Mouse (Mus musculus) frontal cortex, postnatal 25 days (tissue): ENCODE measurements at regions not wholly inside any gene's neighbourhood (a gene's known extent, or its start where the extent isn't known, plus 50 kb on each side); places are given as distances from the start of the nearest gene placed in this dataset.
A peak's percentile ranks its signal among the peaks of the same experiment; 100 is the strongest.

Experiments used
- DNase-seq, 2 experiments: peaks; one replicate each; pipeline ENCODE4 v3.0.0; 2022; ENCODE audit warnings: low spot score in 2 of 2

DNA sequence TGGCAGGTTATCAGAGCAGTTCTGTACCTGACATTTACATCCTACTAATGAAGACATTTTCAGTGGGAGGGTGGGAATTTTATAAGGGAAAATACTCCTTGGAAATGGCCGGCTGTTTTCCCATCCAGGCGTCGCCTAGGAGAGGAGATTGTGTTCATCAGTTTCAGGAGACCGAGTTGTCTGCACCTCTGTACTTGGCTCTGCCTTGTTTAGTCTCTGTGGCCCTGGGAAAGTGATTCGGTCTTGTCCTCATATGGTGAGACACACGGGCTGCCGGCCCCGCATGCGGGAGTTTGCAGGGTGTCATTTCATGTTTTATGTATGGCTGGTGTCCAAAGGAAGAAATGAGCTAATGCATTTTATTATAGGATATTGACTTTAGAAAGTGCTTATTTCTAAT is 287.9 kb downstream of the Cd109 start:
- no peak for DNase-seq

DNA sequence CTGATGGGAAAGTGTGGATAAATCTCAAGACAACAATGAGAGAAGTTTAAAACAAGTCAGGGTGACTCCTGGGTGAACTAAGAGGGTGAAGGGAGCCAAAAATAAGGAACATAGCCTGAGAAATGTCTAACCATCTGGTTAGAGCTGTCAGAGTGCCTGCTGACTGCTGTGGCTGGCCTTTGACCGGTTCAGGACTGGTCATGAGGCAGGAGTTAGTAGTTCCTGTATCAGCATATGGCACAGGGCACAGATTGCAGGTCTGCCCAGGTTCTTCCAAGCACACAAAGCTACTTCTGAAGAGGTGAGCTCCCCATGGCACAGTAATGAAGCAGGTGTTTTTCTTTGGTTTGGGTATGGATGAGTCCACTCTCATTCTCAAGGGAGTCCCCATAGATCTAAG is 302.0 kb downstream of the Cd109 start:
- no peak for DNase-seq

DNA sequence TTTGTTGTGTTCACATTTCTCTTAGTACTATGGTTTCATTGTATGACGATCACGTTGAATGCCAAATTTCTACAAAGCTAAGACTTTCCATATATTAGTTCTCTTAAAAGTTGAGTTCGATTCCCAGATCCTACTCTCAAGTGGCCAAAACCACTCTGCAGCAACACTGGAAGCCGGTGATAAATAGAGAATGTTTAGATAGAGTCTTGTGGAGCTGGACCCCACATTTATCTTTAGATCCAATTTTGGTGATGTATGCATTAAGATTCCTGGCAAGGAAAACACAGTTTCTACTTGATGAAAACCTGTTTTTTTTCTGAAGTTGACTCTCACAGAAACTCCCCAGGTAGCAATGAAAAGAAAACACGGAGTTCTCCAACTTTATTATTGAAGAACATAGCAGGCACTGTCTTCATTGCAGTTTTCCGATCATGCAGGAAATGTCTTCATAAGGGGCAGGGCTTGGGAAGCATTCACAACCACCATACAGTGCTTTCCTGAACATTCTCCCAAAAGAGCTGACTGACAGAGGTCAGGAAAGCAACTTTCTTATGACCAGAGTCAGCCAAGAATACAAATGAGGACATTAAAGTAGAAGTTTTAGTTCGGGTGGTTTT is 310.7 kb downstream of the Cd109 start:
- DNase-seq: no peak

DNA sequence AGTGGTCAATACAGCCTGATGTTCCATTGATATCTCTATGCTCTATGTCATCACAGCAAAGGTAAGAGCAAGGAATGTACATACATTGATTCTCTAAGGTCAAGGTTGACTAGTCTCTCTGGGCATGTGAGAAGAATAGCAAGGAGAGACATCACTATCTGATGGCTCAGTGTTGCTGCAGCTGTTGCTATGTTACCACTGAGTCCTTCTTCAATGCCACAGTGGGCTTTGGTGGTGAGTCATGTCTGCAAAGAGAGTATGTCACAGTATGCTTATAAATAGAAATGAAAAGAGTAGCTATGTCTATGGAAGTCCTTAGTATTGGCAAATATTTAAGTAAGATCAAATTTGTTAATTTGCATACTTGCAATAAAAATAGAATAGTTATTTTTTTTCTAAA is 326.3 kb downstream of the Cd109 start:
- DNase-seq: no peak

DNA sequence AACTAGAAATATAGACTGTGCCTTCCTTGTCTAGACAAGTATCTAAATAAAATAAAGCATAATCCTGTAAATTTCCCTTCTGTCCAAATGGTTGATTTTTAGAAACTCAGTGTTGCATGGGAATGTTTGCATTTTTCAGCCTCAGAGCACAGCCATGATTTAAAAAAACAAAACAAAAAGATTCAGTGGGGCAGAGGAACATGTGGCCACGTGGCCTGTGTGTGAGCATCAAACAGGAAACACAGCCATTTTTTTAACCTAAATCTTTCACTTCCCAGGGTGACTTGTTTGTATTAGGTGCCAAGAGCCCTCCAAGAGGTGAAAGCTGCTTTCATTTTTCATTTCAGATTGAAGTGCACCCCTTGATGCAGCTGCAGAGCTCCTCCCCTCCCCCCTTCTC is 349.5 kb downstream of the Cd109 start:
- no peak for DNase-seq

DNA sequence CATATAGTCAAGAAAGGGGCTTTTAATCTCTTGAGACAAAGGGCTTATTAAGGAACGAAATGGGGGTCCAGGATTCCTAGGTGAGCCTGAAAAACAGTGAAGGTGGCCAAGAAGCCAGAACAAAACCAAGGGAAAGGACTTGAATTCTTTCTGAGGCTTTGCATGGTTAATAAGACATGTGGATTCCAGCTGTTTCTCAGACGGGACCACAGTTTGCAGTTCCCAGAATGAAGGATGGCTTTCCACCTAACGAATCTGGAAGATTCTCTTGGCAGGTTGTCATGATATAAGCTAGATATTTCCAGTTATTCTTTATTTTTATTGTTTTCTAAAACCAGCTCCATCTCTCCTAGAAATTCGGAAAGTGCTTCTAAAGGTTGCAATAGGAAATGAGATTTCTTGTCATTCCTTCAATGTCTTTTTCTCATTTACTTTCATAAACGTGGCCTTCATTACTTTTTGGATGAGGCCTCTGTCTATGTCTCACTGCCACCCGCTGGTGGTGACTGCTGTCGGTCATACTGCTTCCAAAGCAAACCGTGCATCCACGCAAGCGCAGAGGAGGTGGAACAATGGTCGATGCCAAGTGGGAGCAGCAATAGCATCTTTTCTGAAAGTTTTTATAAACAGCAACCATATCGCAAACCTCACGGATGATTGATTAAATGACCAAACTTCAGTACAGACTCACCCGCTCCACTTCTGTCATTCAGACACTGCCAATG is 350.0 kb downstream of the Cd109 start:
- DNase-seq: no peak

DNA sequence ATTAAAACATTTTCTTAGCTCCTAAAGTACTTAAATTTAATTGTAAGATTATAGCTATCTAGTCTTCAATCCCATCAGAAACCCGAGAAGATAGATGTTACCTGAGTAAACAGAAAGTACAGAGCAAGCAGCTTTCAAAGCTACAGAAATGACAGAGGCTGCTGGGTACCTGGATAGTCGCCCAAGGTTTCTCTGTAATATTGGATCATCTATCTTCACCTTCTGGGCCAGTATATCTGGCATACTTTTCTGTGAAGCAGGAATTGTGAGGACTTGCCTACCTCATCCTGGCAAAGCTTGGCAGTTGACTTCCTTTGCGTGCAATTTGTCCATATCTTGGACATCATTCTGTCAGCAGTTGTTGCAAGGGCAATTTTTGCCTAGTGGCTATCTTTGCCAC is 356.4 kb downstream of the Cd109 start:
- DNase-seq: no peak

DNA sequence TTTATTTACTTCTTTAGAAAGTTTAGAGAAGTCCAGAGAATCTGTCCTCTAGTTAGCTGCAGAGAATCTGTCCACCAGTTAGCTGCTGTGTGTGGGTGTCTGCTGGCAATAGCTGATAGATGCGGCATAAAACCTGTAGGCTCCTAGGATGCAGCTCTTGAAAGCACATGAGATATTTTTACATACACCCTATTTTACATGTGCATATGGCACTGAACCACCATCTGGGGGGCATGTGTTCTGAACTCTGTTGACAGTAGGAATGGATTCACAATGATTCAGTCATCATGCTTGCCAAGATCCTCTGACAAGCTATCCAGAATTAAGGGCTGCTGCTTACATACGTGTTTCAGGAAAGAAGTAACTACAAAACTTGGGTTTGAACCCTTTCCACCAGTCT is 368.4 kb downstream of the Cd109 start:
- peak in 1 of 2 experiments; percentile 5 for DNase-seq

DNA sequence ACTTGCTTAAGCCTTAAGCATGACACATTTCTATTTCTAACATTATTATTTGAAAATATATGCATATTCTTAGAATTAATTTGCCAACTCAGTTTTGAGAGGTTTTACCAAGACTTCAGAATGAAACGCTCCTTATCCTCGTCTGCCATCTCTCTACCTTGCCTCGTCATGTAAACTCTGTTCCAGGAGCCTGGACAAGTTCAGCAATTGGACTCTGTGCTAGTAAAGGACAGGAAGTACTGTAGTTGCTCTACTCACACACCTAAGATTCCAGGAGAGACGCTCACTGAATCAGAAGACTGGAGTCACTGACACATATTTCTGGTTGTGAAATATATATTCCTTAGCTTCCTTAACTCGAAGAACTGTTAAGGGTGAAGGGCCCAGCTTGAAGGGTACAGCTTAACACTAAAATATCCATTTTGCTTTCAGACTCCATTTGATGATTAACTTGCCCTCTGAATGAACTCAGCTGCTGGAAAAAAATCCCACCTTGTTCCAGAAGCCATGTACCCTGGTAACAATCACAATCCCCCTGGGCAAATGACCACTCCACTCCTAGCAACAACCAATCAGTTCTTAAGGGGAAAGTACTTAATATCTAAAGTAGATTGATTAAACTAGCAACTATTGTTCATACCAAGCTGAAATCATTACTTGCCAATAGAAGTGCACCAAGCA is 370.0 kb downstream of the Cd109 start:
- no peak for DNase-seq

DNA sequence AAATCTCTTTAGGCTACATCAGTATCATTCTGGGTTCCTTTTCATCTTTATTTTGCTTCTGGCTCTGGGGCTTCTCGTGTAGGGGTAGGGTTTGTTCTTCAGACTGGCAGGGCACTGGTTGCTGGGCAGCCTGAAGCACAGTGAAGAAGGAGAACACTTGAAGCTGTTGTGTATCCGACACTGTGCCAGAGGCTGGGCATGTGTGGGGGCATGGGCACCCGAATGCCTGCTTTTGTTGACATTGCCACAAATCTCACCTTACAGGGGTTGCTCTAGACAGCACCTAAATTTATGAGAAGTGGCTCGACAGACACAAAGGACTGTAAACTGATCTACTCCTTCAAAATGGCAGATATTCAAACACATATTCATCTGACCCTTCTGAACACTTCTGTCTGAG is 376.0 kb downstream of the Cd109 start:
- no peak for DNase-seq

DNA sequence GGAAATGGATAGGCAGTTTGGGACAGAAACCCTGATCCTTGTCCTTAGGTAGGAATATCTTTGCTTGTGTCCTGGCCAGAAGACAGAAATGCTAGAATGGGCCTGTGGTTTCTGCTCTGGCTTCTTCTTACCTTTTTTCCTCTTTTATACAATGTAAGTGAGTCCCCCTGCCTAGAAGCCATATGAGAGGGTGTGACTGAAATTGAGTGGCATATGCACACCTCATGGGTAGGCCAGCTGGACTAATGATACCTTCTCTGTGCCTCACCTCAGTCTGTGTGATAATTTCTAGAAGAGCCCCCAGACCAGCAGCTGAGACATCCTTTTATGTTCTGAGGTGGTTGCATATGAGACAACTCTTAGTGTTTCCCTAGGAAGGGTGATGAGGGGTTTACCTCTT is 385.7 kb downstream of the Cd109 start:
- no peak for DNase-seq

DNA sequence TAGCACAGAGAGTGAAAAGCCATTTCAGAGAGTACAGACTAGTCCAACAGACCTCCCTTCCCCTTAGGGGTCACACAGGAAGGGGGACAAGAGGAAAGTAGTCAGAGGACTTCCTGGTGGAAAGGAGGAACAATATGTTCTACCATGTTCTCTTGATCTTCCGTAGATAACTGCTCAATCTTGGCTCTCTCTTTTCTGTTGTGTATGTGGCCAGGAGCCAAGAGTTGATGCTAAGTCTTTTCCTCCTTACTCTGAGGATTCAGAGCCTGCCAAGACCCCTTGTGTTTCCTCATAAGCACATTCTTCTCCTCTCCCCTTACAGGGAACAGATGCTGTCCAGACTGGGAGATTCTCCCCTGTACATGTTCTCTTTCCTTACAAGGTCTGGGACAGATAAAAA is 386.6 kb downstream of the Cd109 start:
- no peak for DNase-seq

DNA sequence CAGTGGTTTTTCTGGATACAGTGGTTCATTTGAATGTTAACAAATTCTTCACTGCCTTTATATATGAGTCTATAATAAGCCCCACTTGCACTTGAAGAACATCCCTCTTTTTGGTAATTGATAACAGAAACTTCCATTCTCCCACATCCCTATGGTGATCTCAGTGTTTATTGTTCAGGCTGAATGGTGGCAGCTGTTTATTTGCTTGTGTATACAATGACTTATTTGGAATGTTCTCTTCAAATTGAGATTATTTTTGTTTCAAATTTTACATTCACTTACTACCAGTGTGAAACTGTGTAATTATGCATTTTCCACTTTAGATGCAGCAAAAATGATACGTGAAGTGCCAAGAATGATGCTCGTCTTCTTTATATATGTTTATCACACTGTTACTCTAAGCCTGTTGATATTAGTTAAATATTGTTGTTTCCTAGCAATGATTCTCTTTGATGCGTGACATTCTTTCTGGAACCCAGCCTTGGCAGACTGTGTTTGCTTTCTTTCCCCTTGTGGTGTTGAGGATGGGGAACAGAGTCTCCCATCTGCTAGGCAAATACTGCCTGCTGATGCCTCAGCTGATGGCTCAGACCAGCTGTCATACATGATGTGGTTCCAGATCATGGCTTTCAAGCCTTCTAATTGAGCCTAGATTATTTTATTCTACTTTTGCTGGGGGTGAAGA is 389.1 kb downstream of the Cd109 start:
- no peak for DNase-seq

DNA sequence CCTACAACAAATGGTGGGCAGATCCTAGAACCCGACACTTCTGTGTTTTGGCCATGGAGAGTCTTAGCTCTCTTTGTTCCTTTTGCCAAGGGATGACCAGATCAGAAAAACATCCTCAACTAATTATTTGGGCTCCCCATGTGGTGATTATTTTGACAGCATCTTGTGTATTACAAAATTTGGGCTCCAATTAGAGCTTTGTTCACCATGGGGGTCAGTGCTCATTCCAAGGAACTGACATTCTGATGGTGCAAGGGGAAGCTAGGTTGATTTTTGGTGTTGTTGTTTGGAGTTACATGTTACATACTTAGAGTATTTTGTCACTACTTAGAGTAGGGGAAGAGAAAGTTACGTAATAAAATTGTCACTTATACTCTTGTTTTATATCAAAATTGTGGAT is 406.9 kb downstream of the Cd109 start:
- DNase-seq: no peak

DNA sequence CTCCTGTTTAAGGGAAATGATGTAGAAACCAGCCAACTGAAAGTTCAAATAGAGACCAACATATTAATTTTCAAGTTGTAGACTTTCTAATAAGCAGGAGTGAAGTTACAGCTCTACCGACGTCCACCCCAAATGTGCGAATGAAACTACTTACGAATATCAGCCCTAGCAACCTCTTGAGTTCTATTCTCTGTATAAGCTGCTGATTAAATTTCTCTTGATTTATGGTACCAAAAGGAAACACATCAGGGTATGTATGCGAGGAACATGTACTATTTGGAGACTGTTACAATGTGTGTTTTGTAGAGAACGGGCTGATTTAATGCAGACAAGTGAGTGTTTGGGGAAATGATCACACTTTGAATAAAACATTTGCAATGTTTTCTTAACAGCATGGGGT is 412.9 kb downstream of the Cd109 start:
- DNase-seq: no peak

DNA sequence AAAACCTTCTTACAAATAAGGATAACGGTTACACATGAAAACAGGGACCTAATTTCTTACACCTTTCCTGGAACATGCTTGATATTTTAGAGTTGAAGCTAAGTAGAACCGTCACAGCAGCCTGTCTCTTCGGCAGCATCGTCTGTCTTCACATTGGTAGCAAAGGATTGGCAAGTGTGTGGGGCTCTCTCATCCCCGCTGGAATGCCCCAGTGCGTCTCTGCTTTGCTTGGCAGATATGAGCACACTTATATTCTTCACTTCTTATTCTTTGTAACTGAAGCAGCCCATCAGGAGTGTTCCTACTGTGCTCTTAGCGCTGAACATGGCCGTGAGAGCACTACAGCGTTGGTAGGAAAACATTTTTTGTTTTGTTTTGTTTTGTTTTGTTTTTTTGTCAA is 414.1 kb downstream of the Cd109 start:
- DNase-seq: no peak

DNA sequence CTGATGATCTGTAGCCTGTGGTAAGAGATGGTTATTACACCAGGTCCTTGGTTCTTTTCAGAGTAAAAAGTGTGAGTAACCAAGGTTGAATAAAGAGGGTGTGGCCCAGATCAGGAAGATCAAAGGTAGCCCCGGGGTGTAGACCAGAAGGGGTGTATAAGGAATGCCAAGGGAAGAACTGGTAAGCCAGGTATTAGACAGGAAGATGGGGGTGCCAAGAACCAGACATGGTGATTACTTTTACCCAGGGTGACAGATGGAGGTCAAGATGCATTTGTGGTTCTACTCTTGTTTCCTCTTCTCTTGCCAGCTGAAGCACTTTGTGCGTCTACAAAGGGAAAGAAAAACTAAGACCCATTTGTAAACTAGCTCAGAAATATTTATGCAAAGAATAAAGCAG is 420.3 kb downstream of the Cd109 start:
- DNase-seq: no peak

DNA sequence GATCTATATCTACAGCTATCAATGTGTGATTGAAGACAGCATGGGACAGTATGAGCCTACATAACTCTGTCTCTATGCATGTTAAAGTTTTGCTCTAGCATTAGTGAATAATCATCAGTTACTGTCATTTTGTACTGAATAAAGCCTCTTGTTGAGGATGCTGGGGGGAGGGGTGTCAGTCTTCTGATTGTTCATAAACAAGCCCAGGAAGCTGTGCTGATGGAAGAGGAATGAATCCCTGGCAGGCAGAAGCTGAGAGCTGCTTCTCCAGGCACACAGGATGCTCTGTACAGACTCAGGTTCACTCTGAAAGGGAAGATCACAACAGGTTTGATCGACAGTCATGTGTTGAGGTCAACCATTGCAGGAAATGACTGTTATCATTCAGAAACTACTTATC is 421.7 kb downstream of the Cd109 start:
- DNase-seq: no peak

DNA sequence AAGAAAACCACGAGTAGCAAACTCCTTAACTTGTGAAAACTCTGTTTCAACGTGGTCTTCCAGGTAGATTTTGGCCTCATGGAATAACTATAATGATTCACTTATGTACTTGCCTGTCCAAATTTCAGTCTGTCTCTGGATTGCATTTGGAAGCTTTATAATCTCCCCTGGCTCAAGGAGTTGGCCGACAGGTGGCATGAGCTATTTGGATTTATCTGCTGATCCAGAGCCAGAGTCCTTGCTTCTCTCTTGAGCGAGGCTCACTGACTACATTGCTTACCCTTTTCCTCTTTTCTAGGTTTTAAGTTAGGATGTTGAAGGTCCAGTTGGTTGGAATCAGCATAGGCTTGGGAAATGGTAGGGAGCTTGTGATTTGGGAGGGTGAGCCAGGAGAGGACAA is 423.6 kb downstream of the Cd109 start:
- DNase-seq: no peak

DNA sequence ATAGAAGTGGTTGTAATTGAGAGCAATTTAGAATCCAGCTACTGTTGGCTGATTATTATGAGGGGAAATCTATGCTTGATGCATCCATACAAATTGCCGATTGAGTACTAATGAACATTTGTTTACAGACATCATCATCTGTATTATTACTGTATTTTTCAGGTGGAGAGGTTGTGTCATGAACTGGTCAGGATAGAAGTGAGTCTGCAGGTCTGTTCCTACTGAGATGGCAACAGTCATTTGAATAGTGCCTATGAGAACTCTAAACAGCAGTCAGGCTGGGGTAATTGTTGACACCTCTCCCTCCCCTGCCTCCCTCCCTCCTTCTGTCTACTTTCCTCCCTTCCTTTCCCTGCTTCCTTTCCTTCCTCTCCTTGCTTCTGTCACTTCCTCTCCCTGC is 429.0 kb downstream of the Cd109 start:
- DNase-seq: no peak

DNA sequence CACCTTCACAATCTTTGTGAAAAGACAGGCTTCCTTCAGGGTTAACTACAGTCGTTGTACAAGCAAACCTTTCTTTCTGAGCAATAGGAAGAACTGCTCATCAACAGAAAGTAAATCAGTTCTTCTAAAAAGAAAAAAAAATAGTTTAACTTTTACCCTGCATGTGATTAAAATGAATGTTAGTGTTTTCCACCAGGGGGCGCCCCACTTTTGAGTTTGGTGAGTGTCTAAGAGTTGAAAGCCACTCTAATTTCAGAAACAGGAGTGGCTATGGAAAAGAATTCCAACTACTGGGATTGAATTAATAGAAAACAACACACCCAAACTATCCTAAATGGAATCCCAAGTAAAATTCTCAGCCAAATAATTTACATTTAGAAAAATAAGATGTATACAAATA is 430.0 kb downstream of the Cd109 start:
- DNase-seq: no peak

DNA sequence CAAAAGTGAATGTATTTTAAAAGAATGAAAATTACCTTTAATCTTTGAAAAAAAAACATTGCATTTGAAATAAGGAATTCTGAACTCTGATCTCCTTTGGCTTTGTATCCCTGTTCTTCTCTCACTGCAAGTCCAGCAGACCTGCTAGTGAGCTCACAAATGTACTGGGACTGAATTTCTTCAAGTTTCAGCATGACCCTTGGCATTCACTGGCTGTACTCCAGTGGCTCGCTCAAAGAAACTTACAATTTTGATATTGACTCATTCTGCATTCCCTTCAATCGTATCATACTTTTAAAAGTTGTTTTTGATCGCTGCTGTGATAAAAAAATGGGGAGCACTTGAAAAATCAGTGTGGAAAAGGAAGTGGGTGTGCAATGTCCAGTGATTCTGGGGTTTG is 456.6 kb downstream of the Cd109 start:
- no peak for DNase-seq

DNA sequence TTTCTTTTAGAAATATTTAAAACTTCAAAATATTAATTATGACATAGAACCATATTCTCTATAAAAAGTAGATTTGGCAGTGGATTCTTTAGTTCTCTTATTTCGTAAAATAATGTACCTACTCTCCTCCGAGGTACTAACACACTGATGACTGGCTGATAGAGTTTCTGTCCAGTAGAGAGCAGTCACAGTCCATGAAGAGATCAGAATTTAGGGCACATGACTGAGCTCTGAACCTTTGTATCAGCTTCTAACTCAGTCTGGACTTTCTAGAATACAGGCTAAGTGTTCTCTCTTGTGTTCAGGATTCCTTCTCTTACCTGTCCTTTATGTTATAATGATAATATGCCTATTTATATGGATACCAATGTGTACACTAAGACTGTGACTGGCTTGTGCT is 494.3 kb downstream of the Cd109 start:
- no peak for DNase-seq
